Mouse (Mus musculus) megakaryocyte, embryonic 14.5 days (primary cell): ENCODE measurements around the gene Nudt8.

Experiments
- FLI1 ChIP-seq: IDR thresholded peaks from 2 replicates; pipeline ENCODE4 v1.6.1; 2012; ENCODE audit warnings: low read length, inconsistent platforms, mixed read lengths
- GATA1 ChIP-seq: IDR thresholded peaks from 3 replicates; pipeline ENCODE4 v1.6.1; 2012; ENCODE audit warnings: mixed read lengths, low read length, inconsistent platforms, borderline replicate concordance

DNA sequence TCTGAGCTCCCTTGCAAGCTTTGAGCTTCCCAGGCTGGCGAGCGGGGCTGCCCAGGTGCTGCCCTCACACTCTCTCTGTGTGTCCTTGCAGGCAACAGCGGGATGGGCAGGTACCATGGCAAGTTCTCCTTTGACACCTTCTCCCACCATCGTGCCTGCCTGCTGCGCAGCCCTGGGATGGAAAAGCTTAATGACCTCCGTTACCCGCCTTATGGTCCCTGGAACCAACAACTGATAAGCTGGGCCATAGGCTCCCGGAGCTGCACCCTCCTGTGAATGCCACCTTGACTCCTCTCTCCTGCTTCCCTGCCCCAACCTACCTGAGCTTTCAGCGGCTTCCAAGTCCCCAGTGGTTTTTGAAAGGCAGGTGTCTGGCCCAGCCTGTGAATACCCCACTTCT, 19.5 kb upstream of the Nudt8 start:
- TF ChIP-seq GATA1 = no peak
- TF ChIP-seq FLI1 = no peak
